Mouse (Mus musculus): ENCODE results near the gene Rae1. TPM values are rescaled to one million over a fixed set of nuclear protein-coding genes. Genes with fewer than 3 reads are reported as not detected.

The Rae1 gene
- polyA plus RNA-seq, 1 experiment from 2014 or later: 155 TPM

DNA sequence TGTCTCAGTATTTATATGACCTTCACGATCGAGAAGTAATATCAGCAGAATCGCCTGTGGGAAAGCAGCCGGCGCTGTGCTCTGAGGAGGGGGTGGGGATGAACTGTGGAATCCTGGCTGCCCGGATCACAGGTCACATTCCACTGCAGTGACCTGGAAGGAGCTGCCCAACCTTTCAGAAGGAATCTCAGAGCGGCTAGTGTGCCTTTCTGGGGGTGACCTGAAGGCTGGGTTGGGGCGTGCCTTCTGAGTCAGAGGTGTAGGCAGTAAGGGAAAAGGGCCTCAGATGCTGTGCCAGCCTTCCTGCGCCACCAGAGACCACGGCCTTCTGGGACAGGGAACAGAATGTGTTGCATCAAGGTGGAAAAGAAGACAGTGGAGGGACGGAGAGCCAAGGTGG is 34.7 kb upstream of the Rae1 start:
- no peaks in the 10 kb centered on the region for H3K36me3 ChIP-seq (replicated peaks; ENCODE audit: control insufficient read depth, insufficient read depth, low read depth, low read length)
- H3K4me1 ChIP-seq (ENCODE audit: control insufficient read depth, insufficient read depth, low read length): no peaks in the 10 kb centered on the region
- H3K9ac ChIP-seq (replicated peaks; ENCODE audit: low read length): no peak overlapping the region
- no peak overlapping the region for H3K4me2 ChIP-seq (ENCODE audit: low read depth, low read length)
- WGBS: 21% methylated on average over 11 of the region's 11 CpGs
- ATAC-seq (replicated peaks; ENCODE audit: insufficient number of reproducible peaks, low FRiP score, low TSS enrichment, low read depth) (no peak), DNase-seq (ENCODE audit: low spot score) (peak; percentile 35)
- H3K27ac ChIP-seq (replicated peaks; ENCODE audit: low read depth, low read length): no peak overlapping the region
- no peak overlapping the region for H3K4me3 ChIP-seq (ENCODE audit: low read depth, low read length)
- no peaks in the 10 kb centered on the region for H3K9me3 ChIP-seq (replicated peaks; ENCODE audit: control insufficient read depth, low read length)
- H3K27me3 ChIP-seq (ENCODE audit: control insufficient read depth, insufficient read depth, low read length): no peaks in the 10 kb centered on the region

DNA sequence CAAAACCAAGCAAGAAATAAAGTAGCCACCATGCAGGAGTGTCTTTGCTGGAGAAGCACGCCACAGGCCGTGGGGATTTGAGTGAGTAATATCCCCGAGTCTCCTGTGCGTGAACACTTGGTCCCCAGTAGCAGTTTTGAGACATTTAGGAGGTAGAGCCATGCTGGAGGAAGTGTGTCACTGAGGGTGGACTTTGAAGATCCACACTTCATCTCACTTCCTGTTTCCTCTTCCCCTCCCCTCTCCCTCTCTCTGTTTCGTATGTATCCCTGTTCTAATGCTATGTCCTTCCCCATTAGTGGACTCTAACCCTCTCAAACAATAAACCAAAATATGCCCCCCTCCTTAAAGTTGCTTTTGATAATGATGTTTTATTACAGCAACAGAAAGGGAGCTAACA is 33.4 kb upstream of the Rae1 start:
- ATAC-seq (replicated peaks; ENCODE audit: insufficient number of reproducible peaks, low FRiP score, low TSS enrichment, low read depth): no peak
- H3K4me3 ChIP-seq (ENCODE audit: low read depth, low read length): no peak overlapping the region
- no peaks in the 10 kb centered on the region for H3K36me3 ChIP-seq (replicated peaks; ENCODE audit: control insufficient read depth, insufficient read depth, low read depth, low read length)
- H3K4me2 ChIP-seq (ENCODE audit: low read depth, low read length): no peak overlapping the region
- H3K9ac ChIP-seq (replicated peaks; ENCODE audit: low read length): no peak overlapping the region
- H3K9me3 ChIP-seq (replicated peaks; ENCODE audit: control insufficient read depth, low read length): no peaks in the 10 kb centered on the region
- H3K4me1 ChIP-seq (ENCODE audit: control insufficient read depth, insufficient read depth, low read length): no peaks in the 10 kb centered on the region
- DNase-seq (ENCODE audit: low spot score): no peak
- 88% methylated on average over 5 of the region's 5 CpGs for WGBS
- no peaks in the 10 kb centered on the region for H3K27me3 ChIP-seq (ENCODE audit: control insufficient read depth, insufficient read depth, low read length)
- H3K27ac ChIP-seq (replicated peaks; ENCODE audit: low read depth, low read length): no peak overlapping the region

DNA sequence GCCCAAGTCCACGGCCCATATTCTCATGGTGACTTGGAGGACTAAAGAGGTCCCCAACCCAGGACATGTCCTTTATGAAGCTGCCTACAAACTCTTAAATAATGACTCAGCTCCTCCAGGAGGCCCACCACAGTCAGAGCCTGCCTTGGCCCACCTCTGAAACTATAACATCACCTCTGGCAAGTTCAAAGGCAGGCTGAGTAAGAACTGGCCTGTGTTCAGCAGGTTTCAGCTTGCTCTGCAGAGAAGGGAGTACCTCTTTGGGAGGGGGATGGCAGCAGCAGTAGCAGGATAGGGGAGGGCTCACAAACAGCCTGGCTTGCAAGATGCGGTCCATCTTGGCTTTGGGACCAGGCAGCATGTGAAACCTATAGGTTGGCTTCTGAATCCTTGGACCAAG is 28.1 kb upstream of the Rae1 start:
- no peaks in the 10 kb centered on the region for H3K36me3 ChIP-seq (replicated peaks; ENCODE audit: control insufficient read depth, insufficient read depth, low read depth, low read length)
- no peaks in the 10 kb centered on the region for H3K9me3 ChIP-seq (replicated peaks; ENCODE audit: control insufficient read depth, low read length)
- H3K4me3 ChIP-seq (ENCODE audit: low read depth, low read length): no peak overlapping the region
- H3K27ac ChIP-seq (replicated peaks; ENCODE audit: low read depth, low read length): no peak overlapping the region
- 89% methylated on average over 2 of the region's 2 CpGs for WGBS
- H3K27me3 ChIP-seq (ENCODE audit: control insufficient read depth, insufficient read depth, low read length): no peaks in the 10 kb centered on the region
- no peak for DNase-seq (ENCODE audit: low spot score)
- no peak overlapping the region for H3K9ac ChIP-seq (replicated peaks; ENCODE audit: low read length)
- ATAC-seq (replicated peaks; ENCODE audit: insufficient number of reproducible peaks, low FRiP score, low TSS enrichment, low read depth): no peak
- peaks cover 1% of the 10 kb centered on the region; the same call in 1 of the 2 replicates for H3K4me1 ChIP-seq (ENCODE audit: control insufficient read depth, insufficient read depth, low read length)
- no peak overlapping the region for H3K4me2 ChIP-seq (ENCODE audit: low read depth, low read length)

DNA sequence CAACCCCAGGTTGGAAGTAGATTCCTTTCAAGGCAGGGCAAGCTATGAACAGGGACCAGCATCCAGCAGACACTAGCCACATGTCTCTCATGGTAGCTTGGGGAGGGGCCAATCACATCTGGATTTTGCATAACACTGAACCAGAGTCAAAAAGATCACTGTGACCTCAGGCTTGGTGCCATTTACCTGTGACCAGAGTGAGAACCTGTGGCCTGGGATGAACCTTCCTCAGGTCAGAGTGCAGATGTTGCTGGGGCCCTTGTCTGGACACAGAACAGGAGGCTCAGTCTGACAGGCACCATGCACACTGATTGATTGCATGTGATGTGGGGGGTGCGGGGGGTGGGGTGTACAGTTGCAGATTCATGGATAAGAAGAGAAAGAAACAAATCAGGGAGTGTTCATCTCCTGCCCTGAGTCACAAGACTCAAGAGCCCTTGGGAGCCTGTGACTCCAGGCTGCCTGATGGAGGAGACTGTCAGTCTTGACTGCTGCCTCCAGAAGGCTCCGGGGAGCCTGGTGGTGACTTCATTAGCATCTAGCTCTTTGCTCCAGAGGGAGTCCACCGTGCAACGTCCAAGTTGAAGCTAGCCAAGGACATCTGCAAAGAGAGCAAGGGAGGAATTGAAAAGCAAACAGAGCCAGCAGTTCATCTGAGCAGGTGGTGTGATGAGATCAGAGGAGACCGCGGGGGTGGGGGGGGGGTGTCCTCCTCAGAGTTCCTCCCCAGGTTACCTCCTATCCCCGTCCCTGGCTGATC is 25.9 kb upstream of the Rae1 start:
- Histone ChIP-seq H3K27me3 (ENCODE audit: control insufficient read depth, insufficient read depth, low read length) (no peaks in the 10 kb centered on the region), H3K4me1 (ENCODE audit: control insufficient read depth, insufficient read depth, low read length) (peaks cover 6% of the 10 kb centered on the region; the same call in 1 of the 2 replicates), H3K27ac (replicated peaks; ENCODE audit: low read depth, low read length) (no peak overlapping the region), H3K4me2 (ENCODE audit: low read depth, low read length) (no peak overlapping the region), H3K4me3 (ENCODE audit: low read depth, low read length) (no peak overlapping the region), H3K9ac (replicated peaks; ENCODE audit: low read length) (no peak overlapping the region), H3K36me3 (replicated peaks; ENCODE audit: control insufficient read depth, insufficient read depth, low read depth, low read length) (no peaks in the 10 kb centered on the region), H3K9me3 (replicated peaks; ENCODE audit: control insufficient read depth, low read length) (no peaks in the 10 kb centered on the region)
- no peak for ATAC-seq (replicated peaks; ENCODE audit: insufficient number of reproducible peaks, low FRiP score, low TSS enrichment, low read depth)
- WGBS: 27% methylated on average over 7 of the region's 7 CpGs
- no peak for DNase-seq (ENCODE audit: low spot score)

DNA sequence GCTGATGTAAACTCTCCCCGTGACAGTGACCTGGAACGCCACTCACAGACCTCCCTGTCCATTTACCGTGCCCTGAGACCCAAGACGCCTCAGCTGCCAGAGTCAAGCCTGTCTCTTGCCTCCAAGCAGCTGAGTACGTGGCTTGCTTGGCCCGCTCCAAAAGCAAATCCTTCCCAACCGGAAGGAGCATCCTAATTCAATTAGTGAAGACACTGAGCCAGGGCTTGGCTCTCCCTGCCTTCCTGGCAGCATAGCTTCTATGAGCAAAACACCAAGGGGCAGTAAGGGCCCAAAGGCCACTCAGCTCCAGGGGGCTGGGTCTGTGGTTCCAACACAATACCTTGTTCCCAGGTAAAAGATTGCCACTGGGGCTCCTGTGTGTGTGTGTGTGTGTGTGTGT is 25.2 kb upstream of the Rae1 start:
- no peak overlapping the region for H3K27ac ChIP-seq (replicated peaks; ENCODE audit: low read depth, low read length)
- WGBS: 22% methylated on average over 7 of the region's 7 CpGs

DNA sequence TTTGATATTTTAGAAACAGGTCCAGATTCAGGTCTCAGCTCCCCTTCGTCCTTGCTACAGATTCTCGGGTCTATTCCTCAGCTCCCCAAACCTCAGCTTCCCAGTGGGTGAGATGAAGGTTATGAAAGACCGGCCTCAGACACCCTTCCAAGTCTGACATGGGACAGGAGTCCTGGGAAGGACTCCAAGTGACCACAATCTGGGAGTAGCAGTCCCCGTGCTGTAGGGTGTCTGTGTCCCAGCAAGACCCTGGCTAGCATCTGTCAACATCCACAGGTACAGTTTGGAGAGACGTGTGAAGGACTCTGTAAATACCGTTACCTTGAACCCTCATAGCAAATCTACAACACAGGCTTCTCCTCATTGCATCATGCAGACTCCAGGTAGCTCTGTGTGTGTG is 24.8 kb upstream of the Rae1 start:
- no peak overlapping the region for H3K4me2 ChIP-seq (ENCODE audit: low read depth, low read length)
- ATAC-seq (replicated peaks; ENCODE audit: insufficient number of reproducible peaks, low FRiP score, low TSS enrichment, low read depth): no peak
- no peak overlapping the region for H3K4me3 ChIP-seq (ENCODE audit: low read depth, low read length)
- no peak overlapping the region for H3K27ac ChIP-seq (replicated peaks; ENCODE audit: low read depth, low read length)
- no peak overlapping the region for H3K9ac ChIP-seq (replicated peaks; ENCODE audit: low read length)
- no peaks in the 10 kb centered on the region for H3K36me3 ChIP-seq (replicated peaks; ENCODE audit: control insufficient read depth, insufficient read depth, low read depth, low read length)
- no peaks in the 10 kb centered on the region for H3K27me3 ChIP-seq (ENCODE audit: control insufficient read depth, insufficient read depth, low read length)
- peaks cover 6% of the 10 kb centered on the region; the same call in 1 of the 2 replicates for H3K4me1 ChIP-seq (ENCODE audit: control insufficient read depth, insufficient read depth, low read length)
- no peak for DNase-seq (ENCODE audit: low spot score)
- WGBS: 82% methylated on average over 6 of the region's 6 CpGs
- no peaks in the 10 kb centered on the region for H3K9me3 ChIP-seq (replicated peaks; ENCODE audit: control insufficient read depth, low read length)

More for the DNA sequence above, 25.2 kb upstream of the Rae1 start:
- no peaks in the 10 kb centered on the region for H3K36me3 ChIP-seq (replicated peaks; ENCODE audit: control insufficient read depth, insufficient read depth, low read depth, low read length)
- ATAC-seq (replicated peaks; ENCODE audit: insufficient number of reproducible peaks, low FRiP score, low TSS enrichment, low read depth): no peak
- no peak overlapping the region for H3K4me3 ChIP-seq (ENCODE audit: low read depth, low read length)
- no peaks in the 10 kb centered on the region for H3K27me3 ChIP-seq (ENCODE audit: control insufficient read depth, insufficient read depth, low read length)
- H3K9me3 ChIP-seq (replicated peaks; ENCODE audit: control insufficient read depth, low read length): no peaks in the 10 kb centered on the region
- no peak overlapping the region for H3K4me2 ChIP-seq (ENCODE audit: low read depth, low read length)
- no peak for DNase-seq (ENCODE audit: low spot score)
- no peak overlapping the region for H3K9ac ChIP-seq (replicated peaks; ENCODE audit: low read length)
- H3K4me1 ChIP-seq (ENCODE audit: control insufficient read depth, insufficient read depth, low read length): peaks cover 6% of the 10 kb centered on the region; the same call in 1 of the 2 replicates

DNA sequence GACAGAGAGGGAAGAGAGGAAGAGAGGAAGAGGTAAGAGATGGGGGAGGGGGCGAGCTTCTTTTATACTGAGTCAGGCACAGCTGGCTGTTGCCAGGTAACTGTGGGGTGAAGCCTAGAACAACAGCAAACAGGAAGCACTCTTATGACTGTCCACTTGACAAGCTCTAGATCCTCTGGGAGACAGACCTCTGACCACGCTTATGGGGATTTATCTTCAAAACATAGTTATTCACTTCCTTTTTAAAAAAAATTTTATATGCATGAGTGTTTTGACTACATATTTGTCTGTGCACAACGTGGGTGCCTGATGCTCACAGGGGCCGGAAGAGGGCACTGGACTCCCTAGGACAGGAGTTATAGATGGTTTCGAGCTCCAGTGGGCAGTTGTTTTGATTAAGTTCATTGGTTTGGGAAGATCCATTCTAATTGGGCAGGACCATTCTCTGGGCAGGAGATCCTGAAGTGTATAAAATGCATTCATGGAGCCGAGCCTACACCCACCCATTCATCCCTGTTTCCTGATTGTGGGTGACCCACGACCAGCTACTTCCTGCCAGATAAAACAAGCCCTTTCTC is 23.2 kb upstream of the Rae1 start:
- H3K9ac ChIP-seq (replicated peaks; ENCODE audit: low read length): no peak overlapping the region; the same call in 1 of the 2 replicates
- WGBS: 24% methylated on average over 7 of the region's 7 CpGs
- no peaks in the 10 kb centered on the region for H3K27me3 ChIP-seq (ENCODE audit: control insufficient read depth, insufficient read depth, low read length)
- H3K27ac ChIP-seq (replicated peaks; ENCODE audit: low read depth, low read length): no peak overlapping the region
- DNase-seq (ENCODE audit: low spot score) (peak; percentile 43), ATAC-seq (replicated peaks; ENCODE audit: insufficient number of reproducible peaks, low FRiP score, low TSS enrichment, low read depth) (no peak)
- H3K36me3 ChIP-seq (replicated peaks; ENCODE audit: control insufficient read depth, insufficient read depth, low read depth, low read length): no peaks in the 10 kb centered on the region
- no peak overlapping the region for H3K4me3 ChIP-seq (ENCODE audit: low read depth, low read length)
- peaks cover 6% of the 10 kb centered on the region; the same call in 1 of the 2 replicates for H3K4me1 ChIP-seq (ENCODE audit: control insufficient read depth, insufficient read depth, low read length)
- H3K4me2 ChIP-seq (ENCODE audit: low read depth, low read length): peak overlapping the region; percentile 3; the same call in 1 of the 2 replicates
- no peaks in the 10 kb centered on the region for H3K9me3 ChIP-seq (replicated peaks; ENCODE audit: control insufficient read depth, low read length)

DNA sequence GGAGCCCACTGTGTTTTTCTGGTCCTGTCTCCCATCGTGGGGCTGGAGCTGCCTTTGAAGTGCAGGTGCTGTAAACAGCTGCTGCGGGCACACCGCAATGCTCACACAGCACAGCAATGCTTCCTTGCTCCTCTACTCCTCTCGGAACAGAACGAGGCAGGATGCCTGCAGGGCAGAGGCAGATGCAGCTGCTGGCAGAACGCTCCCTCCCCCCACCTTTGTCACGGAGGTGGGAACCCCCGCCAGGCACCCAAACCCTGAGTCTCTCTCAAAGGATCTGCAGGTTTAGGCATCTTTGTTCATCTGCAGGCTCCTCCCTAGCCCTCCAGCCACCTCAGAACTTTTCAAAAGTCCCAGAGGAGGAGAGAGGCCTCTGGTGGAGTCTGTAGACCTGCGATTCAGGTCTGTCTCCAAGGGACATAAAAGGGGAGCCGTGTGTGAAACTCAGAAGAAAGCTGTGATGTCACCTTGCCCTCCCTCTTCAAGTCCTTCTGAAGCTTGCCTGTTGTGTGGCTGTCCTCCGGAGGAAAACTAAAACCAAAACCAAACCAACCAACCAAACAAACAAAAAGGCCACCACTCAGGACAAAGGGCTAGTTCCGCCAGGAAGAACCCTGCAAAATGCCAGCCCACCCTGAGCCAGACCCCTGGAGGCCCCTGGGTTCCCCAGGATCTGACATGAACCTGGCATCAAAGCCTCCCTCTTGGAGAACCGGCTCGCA is 22.3 kb upstream of the Rae1 start, which contains the start of gene Spo11:
Spo11 (plus strand) TSS at position 292 of the 722 bp plus-strand sequence.
- Histone ChIP-seq H3K27ac (replicated peaks; ENCODE audit: low read depth, low read length) (no peak within 1 kb of the TSS), H3K4me2 (ENCODE audit: low read depth, low read length) (peak within 1 kb of the TSS; percentile 3), H3K4me1 (ENCODE audit: control insufficient read depth, insufficient read depth, low read length) (peaks cover 6% of the 10 kb centered on the region; the same call in 1 of the 2 replicates), H3K4me3 (ENCODE audit: low read depth, low read length) (no peak within 1 kb of the TSS), H3K9ac (replicated peaks; ENCODE audit: low read length) (peak within 1 kb of the TSS; percentile 14), H3K9me3 (replicated peaks; ENCODE audit: control insufficient read depth, low read length) (no peaks in the 10 kb centered on the region), H3K27me3 (ENCODE audit: control insufficient read depth, insufficient read depth, low read length) (no peaks in the 10 kb centered on the region), H3K36me3 (replicated peaks; ENCODE audit: control insufficient read depth, insufficient read depth, low read depth, low read length) (no peaks in the 10 kb centered on the region)
- no peak for ATAC-seq (replicated peaks; ENCODE audit: insufficient number of reproducible peaks, low FRiP score, low TSS enrichment, low read depth)
- peak; percentile 49 for DNase-seq (ENCODE audit: low spot score)
- WGBS: 11% methylated on average over 14 of the region's 14 CpGs
